23 mouse cellular contexts compared by ENCODE assay signal in genomic region chr1:178326357-178326756, GRCm38 (mm10). TPM values are rescaled to one million over a fixed set of nuclear protein-coding genes. Genes with fewer than 3 reads are reported as not detected.
DNase-seq lines count a peak whose midpoint lies in the region; ATAC-seq and TF ChIP-seq lines count a peak whose summit lies in the region.
"Had no signal": no experiment of that assay in that cellular context is flagged by ENCODE, and none has a peak within 500 bp of the region (broad histone marks: within the 10 kb centered on the region; RNA-seq: fewer than 3 reads in every experiment).

No protein-coding gene starts in this region.

- H3K4me2 ChIP-seq in heart, postnatal 0 days (ENCODE audit: low read depth, low read length) = no peak overlapping the region
- H3K4me2 ChIP-seq: embryonic facial prominence, embryonic 12.5 days; forebrain, embryonic 13.5 days; forebrain, embryonic 15.5 days had no signal

- 71% methylated on average over 1 of the region's 1 CpGs for WGBS in heart, postnatal 0 days
- WGBS in heart, embryonic 10.5 days = 98% methylated on average over 1 of the region's 1 CpGs

- no peak for TF ChIP-seq RAD21 in MEL (IDR thresholded peaks at IDR 0.05; ENCODE audit: low read depth, low read length)

- peaks cover 74% of the 10 kb centered on the region for H3K36me3 ChIP-seq in heart, postnatal 0 days (replicated peaks; ENCODE audit: control insufficient read depth, insufficient read depth, low read length)
- H3K36me3 ChIP-seq in heart, embryonic 10.5 days = peaks cover 96% of the 10 kb centered on the region
- H3K36me3 ChIP-seq in MEL (ENCODE audit: control insufficient read depth in 1 of 2, insufficient read depth in 2 of 2, low read length in 2 of 2) = peaks cover 71 to 76% of the 10 kb centered on the region in 2 experiments

- no peak for ATAC-seq in heart, postnatal 0 days (ENCODE audit: insufficient read depth, low read depth)
- ATAC-seq: activated CD4-positive, CD25-positive, alpha-beta regulatory T cell, adult 4 months; CD4-positive, CD25-positive, alpha-beta regulatory T cell, adult 4 months; forebrain, embryonic 13.5 days; forebrain, embryonic 15.5 days; forebrain, postnatal 0 days had no signal

- H3K79me2 ChIP-seq in MEL (ENCODE audit: control insufficient read depth, insufficient read depth, low read length, poor library complexity) = peaks cover 11% of the 10 kb centered on the region

- no peak for TF ChIP-seq EP300 in heart, postnatal 0 days (IDR thresholded peaks at IDR 0.05; ENCODE audit: low read depth)
- no peak for TF ChIP-seq EP300 in MEL (IDR thresholded peaks at IDR 0.05; ENCODE audit: low read depth in 1 of 2, low read length in 2 of 2)

- no peak overlapping the region for H3K4me3 ChIP-seq in heart, postnatal 0 days (ENCODE audit: low read depth, low read length)
- no peak overlapping the region for H3K4me3 ChIP-seq in heart, embryonic 10.5 days
- H3K4me3 ChIP-seq in MEL (ENCODE audit: control insufficient read depth in 1 of 2, insufficient read depth in 1 of 2, low read depth in 2 of 2, low read length in 2 of 2) = no peak overlapping the region
- H3K4me3 ChIP-seq: embryonic facial prominence, embryonic 10.5 days; embryonic facial prominence, embryonic 12.5 days; forebrain, embryonic 13.5 days; forebrain, embryonic 15.5 days had no signal

- H3K4me1 ChIP-seq in heart, postnatal 0 days (ENCODE audit: control insufficient read depth, insufficient read depth) = peaks cover 7% of the 10 kb centered on the region
- no peaks in the 10 kb centered on the region for H3K4me1 ChIP-seq in heart, embryonic 10.5 days
- H3K4me1 ChIP-seq in MEL (ENCODE audit: control insufficient read depth in 1 of 2, insufficient read depth in 2 of 2, low read length in 2 of 2) = peaks cover 2 to 10% of the 10 kb centered on the region in 2 experiments; a peak in 2 of 4 replicates

- H3K9me3 ChIP-seq in heart, postnatal 0 days (replicated peaks; ENCODE audit: control insufficient read depth, low read length) = no peaks in the 10 kb centered on the region
- H3K9me3 ChIP-seq in heart, embryonic 10.5 days = no peaks in the 10 kb centered on the region
- H3K9me3 ChIP-seq in MEL (replicated peaks; ENCODE audit: insufficient read depth, low read length) = no peaks in the 10 kb centered on the region
- H3K9me3 ChIP-seq: embryonic facial prominence, embryonic 10.5 days; embryonic facial prominence, embryonic 12.5 days; forebrain, embryonic 13.5 days; forebrain, embryonic 15.5 days; G1E had no signal

- H3K9ac ChIP-seq in heart, postnatal 0 days (replicated peaks; ENCODE audit: low read depth, low read length) = no peak overlapping the region
- H3K9ac ChIP-seq in MEL (ENCODE audit: control insufficient read depth, low read depth, low read length, poor library complexity, severe bottlenecking) = no peak overlapping the region
- H3K9ac ChIP-seq: embryonic facial prominence, embryonic 12.5 days; forebrain, embryonic 13.5 days; forebrain, embryonic 15.5 days; forebrain, postnatal 0 days had no signal

- 0 out of 2 replicates have a peak overlapping the region, but pooled peaks have one; percentile 9 for H3K27ac ChIP-seq in heart, postnatal 0 days (ENCODE audit: low read depth)
- H3K27ac ChIP-seq in heart, embryonic 10.5 days = no peak overlapping the region
- H3K27ac ChIP-seq in MEL (ENCODE audit: control insufficient read depth, low read depth, low read length) = no peak overlapping the region
- H3K27ac ChIP-seq: embryonic facial prominence, embryonic 10.5 days; embryonic facial prominence, embryonic 12.5 days; forebrain, embryonic 13.5 days; forebrain, embryonic 15.5 days had no signal

- DNase-seq in heart, postnatal 0 days (ENCODE audit: low spot score) = no peak
- no peak for DNase-seq in heart, embryonic 10.5 days (ENCODE audit: low spot score)
- DNase-seq in 3T3-L1 (ENCODE audit: low read depth, low spot score) = peak; percentile 25
- DNase-seq in MEL (ENCODE audit: low read depth, low spot score) = no peak
- DNase-seq in T-cell, adult 2 months (ENCODE audit: low spot score) = no peak
- no peak for DNase-seq in left cerebral cortex, postnatal 10 days (ENCODE audit: extremely low spot score in 1 of 2, low spot score in 2 of 2)
- DNase-seq: adrenal gland, adult 8-10 months; adrenal gland, postnatal 14 days; adrenal gland, postnatal 36 days; B cell, adult 2 months; cerebellum, adult 18-20 months; cerebellum, adult 8-10 months; cerebellum, postnatal 10 days; cerebellum, postnatal 25 days; forebrain, postnatal 0 days had no signal

- intact Hi-C loops in left cerebral cortex, postnatal 10 days (cut with DNase I) = loop anchor here (10.0 kb wide), 1 partner anchor 1448 kb away; no protein-coding TSS in a partner anchor

- TF ChIP-seq CTCF in heart, postnatal 0 days (IDR thresholded peaks at IDR 0.05; ENCODE audit: low read depth) = no peak
- TF ChIP-seq CTCF in MEL (IDR thresholded peaks at IDR 0.05 in 2 of 3, conservative IDR thresholded peaks at IDR 0.05 in 1 of 3; ENCODE audit: control insufficient read depth in 1 of 3, insufficient read depth in 1 of 3, low read depth in 2 of 3, low read length in 3 of 3, poor library complexity in 1 of 3, severe bottlenecking in 1 of 3) = no peak

- H3K27me3 ChIP-seq in heart, postnatal 0 days (ENCODE audit: control insufficient read depth, insufficient read depth, low read length) = no peaks in the 10 kb centered on the region
- no peaks in the 10 kb centered on the region for H3K27me3 ChIP-seq in heart, embryonic 10.5 days (ENCODE audit: insufficient read depth, poor library complexity, severe bottlenecking)
- H3K27me3 ChIP-seq in MEL (ENCODE audit: control insufficient read depth in 1 of 2, insufficient read depth in 2 of 2, low read length in 2 of 2) = no peaks in the 10 kb centered on the region
- H3K27me3 ChIP-seq: CH12.LX; embryonic facial prominence, embryonic 12.5 days; forebrain, embryonic 13.5 days; forebrain, embryonic 15.5 days had no signal

- TF ChIP-seq POLR2A in MEL (IDR thresholded peaks at IDR 0.05; ENCODE audit: control insufficient read depth in 1 of 2, insufficient read depth in 1 of 2, low read depth in 1 of 2, low read length in 2 of 2, poor library complexity in 1 of 2) = peak in 1 of 2 experiments; percentile 15; a peak in 1 of 4 replicates

TF ChIP-seq in MEL, 35 proteins besides CTCF, POLR2A, EP300 and RAD21:
- TF ChIP-seq CHD1 (IDR thresholded peaks at IDR 0.05; ENCODE audit: low read depth, low read length) (0 out of 2 replicates have a peak, but pooled peaks have one; percentile 65), USF2 (IDR thresholded peaks at IDR 0.05; ENCODE audit: borderline replicate concordance in 1 of 2, insufficient read depth in 1 of 2, low read depth in 1 of 2, low read length in 2 of 2) (no peak)
TF ChIP-seq in MEL: peak in this region for 1.

RNA-seq across cellular contexts. Expression of gene Cox20, which starts 7.4 kb away (rescaled TPM):
- total RNA-seq in heart, postnatal 0 days (2014; rRNA removed; ENCODE audit: low replicate concordance) = 160 and 268 TPM in 2 replicates
- polyA plus RNA-seq in heart, postnatal 0 days (2015; fragmentation: Nextera tagmentation; extraction: Ambion mirVana) = 519 and 555 TPM in 2 replicates
- 112 and 129 TPM in 2 replicates for polyA plus RNA-seq in heart, embryonic 10.5 days (2016; fragmentation: Nextera tagmentation; extraction: Ambion mirVana)
- 24.3 and 26.8 TPM in 2 replicates for total RNA-seq in MEL (2012; rRNA removed)
- polyA plus RNA-seq in MEL (2012; ENCODE audit: insufficient read depth in 1 of 2, insufficient read length in 2 of 2, low read depth in 1 of 2, low replicate concordance in 2 of 2, missing spikeins in 1 of 2) = 10 to 100 TPM in 1 of 2 experiments, not detected in 1; 27.3 TPM
- total RNA-seq in left cerebral cortex, postnatal 10 days (2021) = 10 to 100 TPM; 33.4 to 33.6 TPM

RNA-seq across cellular contexts. Expression of gene Hnrnpu, which starts 11.2 kb away (rescaled TPM):
- 62.2 and 85.6 TPM in 2 replicates for total RNA-seq in heart, postnatal 0 days (2014; rRNA removed; ENCODE audit: low replicate concordance)
- polyA plus RNA-seq in heart, postnatal 0 days (2015; fragmentation: Nextera tagmentation; extraction: Ambion mirVana) = 107 and 109 TPM in 2 replicates
- 296 and 533 TPM in 2 replicates for polyA plus RNA-seq in heart, embryonic 10.5 days (2016; fragmentation: Nextera tagmentation; extraction: Ambion mirVana)
- 373 and 409 TPM in 2 replicates for total RNA-seq in MEL (2012; rRNA removed)
- 1,000 to 10,000 TPM in 1 of 2 experiments, 100 to 1,000 TPM in 1; 789 to 2,754 TPM for polyA plus RNA-seq in MEL (2012; ENCODE audit: insufficient read depth in 1 of 2, insufficient read length in 2 of 2, low read depth in 1 of 2, low replicate concordance in 2 of 2, missing spikeins in 1 of 2)
- 100 to 1,000 TPM; 412 to 414 TPM for total RNA-seq in left cerebral cortex, postnatal 10 days (2021)
